Mouse (Mus musculus) liver, embryonic 11.5 days (tissue): ENCODE measurements at regions not wholly inside any gene's neighbourhood (a gene's known extent, or its start where the extent isn't known, plus 50 kb on each side); places are given as distances from the start of the nearest gene placed in this dataset.

Experiments
- ATAC-seq: fragments of 200-750 bp; cut with Nextera tagmentation; replicated peaks from 2 replicates; pipeline ENCODE4 v1.8.0; 2017; ENCODE audit warnings: moderate number of reproducible peaks, mild to moderate bottlenecking, moderate TSS enrichment, moderate library complexity; ENCODE audit not compliant: low FRiP score
- DNase-seq: peaks from one replicate; pipeline ENCODE4 v3.0.0-alpha.2; 2017; ENCODE audit warnings: low spot score
- H3K27ac ChIP-seq: fragments of 300-500 bp; sonication (generic); 2 replicates; pipeline ENCODE4 v1.5.1; 2014; ENCODE audit warnings: mild to moderate bottlenecking, low read depth, low read length, control low read depth
- H3K27me3 ChIP-seq: fragments of 300-500 bp; sonication (generic); replicated peaks from 2 replicates; pipeline ENCODE4 v1.6.1; 2014; ENCODE audit warnings: low read length, mixed read lengths; ENCODE audit not compliant: control insufficient read depth, insufficient read depth
- H3K36me3 ChIP-seq: fragments of 300-500 bp; sonication (generic); 2 replicates; pipeline ENCODE4 v1.6.1; 2014; ENCODE audit warnings: mild to moderate bottlenecking, low read length, moderate library complexity, mixed read lengths; ENCODE audit not compliant: control insufficient read depth, insufficient read depth
- H3K4me1 ChIP-seq: fragments of 300-500 bp; sonication (generic); replicated peaks from 2 replicates; pipeline ENCODE4 v1.6.1; 2014; ENCODE audit warnings: low read length, mixed read lengths; ENCODE audit not compliant: control insufficient read depth, insufficient read depth
- H3K4me2 ChIP-seq: fragments of 300-500 bp; sonication (generic); 2 replicates; pipeline ENCODE4 v1.6.1; 2014; ENCODE audit warnings: mild to moderate bottlenecking, control low read depth, moderate library complexity
- H3K4me3 ChIP-seq: fragments of 300-500 bp; sonication (generic); 2 replicates; pipeline ENCODE4 v1.5.1; 2014; ENCODE audit warnings: low read depth, low read length, control low read depth
- H3K9ac ChIP-seq: fragments of 300-500 bp; sonication (generic); 2 replicates; pipeline ENCODE4 v1.6.1; 2014; ENCODE audit warnings: low read depth, low read length, control low read depth
- H3K9me3 ChIP-seq: fragments of 300-500 bp; sonication (generic); 2 replicates; pipeline ENCODE4 v1.6.1; 2016; ENCODE audit warnings: low read length, inconsistent platforms, mixed read lengths; ENCODE audit not compliant: control insufficient read depth
- WGBS: fragments of 180-500 bp; shearing (Covaris S2); extraction: QIAGEN DNeasy Blood & Tissue Kit; methylation state at CpG from one replicate; pipeline ENCODE4 v1.1.7; 2014; 5-methylcytosine and 5-hydroxymethylcytosine counted together

DNA sequence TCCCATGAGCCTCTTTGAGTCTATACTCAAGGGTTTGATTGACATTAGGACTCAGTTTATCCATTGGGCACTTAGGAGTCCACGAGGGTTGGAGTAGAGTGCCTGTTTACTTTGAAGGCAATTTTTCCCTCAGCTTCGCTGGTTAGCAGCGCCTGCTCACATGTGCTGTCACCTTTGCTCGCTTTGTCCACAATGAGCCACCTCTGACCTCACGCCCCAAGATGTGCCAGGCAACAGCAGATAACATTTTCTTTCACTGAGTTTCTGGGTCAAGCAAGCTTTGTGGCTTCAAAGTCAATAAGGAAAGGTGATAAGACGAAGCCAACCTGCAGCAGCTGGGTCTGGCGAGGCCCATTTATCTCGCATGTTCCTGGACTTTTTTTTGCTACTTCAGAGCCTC is 99.3 kb upstream of the Afdn start:
- ATAC-seq (no peak), DNase-seq (no peak)
- Histone ChIP-seq H3K9me3 (no peaks in the 10 kb centered on the region), H3K27ac (no peak overlapping the region), H3K36me3 (no peaks in the 10 kb centered on the region), H3K4me2 (no peak overlapping the region), H3K9ac (no peak overlapping the region), H3K4me1 (peaks cover 3% of the 10 kb centered on the region; the same call in 1 of the 2 replicates), H3K4me3 (no peak overlapping the region), H3K27me3 (no peaks in the 10 kb centered on the region)
- WGBS: 50% methylated on average over 8 of the region's 8 CpGs

DNA sequence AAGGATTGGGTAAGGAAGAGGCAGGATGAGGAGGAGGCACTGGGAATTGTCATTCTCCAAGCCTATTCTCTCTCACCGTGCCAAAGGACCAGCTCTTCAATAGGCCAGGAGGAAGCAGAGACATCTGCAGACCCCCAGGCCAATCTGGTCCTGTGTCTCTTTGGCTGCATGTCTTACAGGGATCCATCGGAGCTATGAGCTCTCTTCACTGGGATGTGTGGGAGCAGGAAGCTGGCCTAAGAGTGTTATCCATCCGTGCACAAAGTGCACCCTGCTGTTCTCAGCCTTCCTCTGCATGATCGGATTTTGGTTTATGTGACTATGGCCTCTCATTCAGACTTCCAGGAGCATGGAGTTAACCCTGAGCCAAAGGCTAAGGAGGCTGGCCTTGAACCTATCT is 98.2 kb upstream of the Afdn start:
- no peaks in the 10 kb centered on the region for H3K9me3 ChIP-seq
- peaks cover 3% of the 10 kb centered on the region; the same call in 1 of the 2 replicates for H3K4me1 ChIP-seq
- ATAC-seq: no peak
- H3K4me3 ChIP-seq: no peak overlapping the region
- H3K27me3 ChIP-seq: no peaks in the 10 kb centered on the region
- WGBS: 66% methylated on average over 4 of the region's 4 CpGs
- H3K27ac ChIP-seq: no peak overlapping the region
- no peaks in the 10 kb centered on the region for H3K36me3 ChIP-seq
- no peak for DNase-seq
- no peak overlapping the region for H3K4me2 ChIP-seq
- H3K9ac ChIP-seq: no peak overlapping the region
